Mouse (Mus musculus): ENCODE results near the gene Dhx30. TPM values are rescaled to one million over a fixed set of nuclear protein-coding genes. Genes with fewer than 3 reads are reported as not detected.
"Not testable (repeated sequence)": the region's sequence is repeated elsewhere in the genome, so short reads cannot be mapped to it uniquely, and the experiment has no call there.

Dhx30 gene
- total RNA-seq (2021) = 10 to 100 TPM; 28.2 to 35.5 TPM
- long read RNA-seq, experiment 1, full-length matches to known transcripts = 41 of 68 reads
- long read RNA-seq, experiment 1, partial matches to known transcripts = 9 of 68 reads
- long read RNA-seq, experiment 1, other reads (novel, unspliced or antisense) = 18 of 68 reads
- long read RNA-seq, experiment 2, full-length matches to known transcripts = 42 of 62 reads
- long read RNA-seq, experiment 2, partial matches to known transcripts = 5 of 62 reads
- long read RNA-seq, experiment 2, other reads (novel, unspliced or antisense) = 15 of 62 reads

- TF ChIP-seq CTCF (IDR thresholded peaks at IDR 0.05) = no peak
- intact Hi-C loops (cut with DNase I) = loop anchor here (10.0 kb wide), 1 partner anchor 187 kb away; the partner anchor contains the start of gene Elp6
- no peak for DNase-seq
- peak within 1 kb of the TSS; percentile 97 for H3K4me3 ChIP-seq
- peak within 1 kb of the TSS; percentile 92 for H3K27ac ChIP-seq
Measured at GRCm38 (mm10) chr9:110117779-110118139, at the start of gene Dhx30. Gene Dhx30, minus strand, starts transcription at chr9:110117830.

DNA sequence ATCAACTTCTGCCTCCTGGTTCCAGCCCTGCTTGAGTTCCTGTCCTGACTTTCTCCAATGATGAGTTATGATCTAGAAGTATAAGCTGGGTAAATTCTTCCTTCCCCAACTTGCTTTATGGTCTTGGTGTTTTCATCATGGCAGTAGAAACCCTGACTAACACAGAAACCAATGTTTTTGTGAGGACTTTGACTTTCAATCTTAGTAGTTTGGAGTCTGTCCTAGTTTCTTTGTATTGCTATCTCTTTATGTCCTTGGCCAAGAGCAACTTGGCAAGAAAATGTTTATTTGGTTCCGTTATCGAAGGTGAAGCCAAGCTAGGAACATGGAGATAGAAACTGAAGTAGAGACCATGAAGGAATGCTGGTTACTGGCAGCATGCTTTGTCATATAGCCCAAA is 45.4 kb upstream of the Dhx30 start:
- no peak for TF ChIP-seq CTCF (IDR thresholded peaks at IDR 0.05)
- no peak for DNase-seq
- intact Hi-C loops (cut with DNase I) = no loop called here

GRCm38 (mm10) chr9:110162441-110162840 is 44.8 kb upstream of the Dhx30 start:
- no peak overlapping the region for H3K4me3 ChIP-seq
- H3K27ac ChIP-seq = peak overlapping the region; percentile 44
- intact Hi-C loops (cut with DNase I) = no loop called here
- TF ChIP-seq CTCF (IDR thresholded peaks at IDR 0.05) = no peak
- peak; percentile 23 for DNase-seq

More for the DNA sequence above, 45.4 kb upstream of the Dhx30 start:
- Histone ChIP-seq H3K27ac (no peak overlapping the region; the same call in 1 of the 2 replicates), H3K4me3 (no peak overlapping the region)

DNA sequence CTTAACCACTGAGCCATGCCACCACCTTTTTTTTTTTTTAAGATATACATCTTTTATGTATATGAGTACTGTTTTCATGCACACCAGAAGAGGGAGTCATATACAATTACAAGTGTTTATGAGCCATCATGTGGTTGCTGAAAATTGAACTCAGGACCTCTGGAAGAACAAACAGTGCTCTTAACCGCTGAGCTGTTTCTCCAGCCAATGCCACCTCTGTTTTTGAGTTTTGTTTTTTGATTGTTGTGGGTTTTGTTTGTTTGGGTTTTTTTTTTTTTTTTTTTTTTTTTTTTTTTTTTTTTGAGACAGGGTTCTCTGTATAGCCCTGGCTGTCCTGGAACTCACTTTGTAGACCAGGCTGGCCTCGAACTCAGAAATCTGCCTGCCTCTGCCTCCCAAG is 42.9 kb upstream of the Dhx30 start:
- intact Hi-C loops (cut with DNase I); DNase-seq; H3K27ac ChIP-seq; H3K4me3 ChIP-seq: not testable (repeated sequence)

DNA sequence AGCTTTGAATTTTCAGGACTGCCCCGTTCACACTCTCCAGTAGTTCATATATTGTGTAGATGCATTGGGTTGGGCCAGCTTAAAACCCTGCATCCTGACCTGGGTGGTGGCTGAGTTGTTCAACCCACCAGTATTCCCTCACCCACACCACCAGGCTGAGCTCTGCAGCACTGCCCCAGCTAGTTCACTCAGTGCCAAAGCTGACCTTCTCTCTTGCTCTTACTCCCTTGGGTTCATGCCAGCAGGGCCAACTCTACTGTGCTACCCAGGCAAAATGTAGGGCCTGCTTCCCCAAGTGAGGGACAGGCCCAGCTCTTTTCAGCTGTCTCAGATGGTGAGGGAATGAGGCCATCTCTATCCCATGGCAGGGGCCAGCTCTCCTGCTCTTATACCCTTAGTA is 41.4 kb upstream of the Dhx30 start:
- peak; percentile 21 for DNase-seq
- no peak for TF ChIP-seq CTCF (IDR thresholded peaks at IDR 0.05)
- intact Hi-C loops (cut with DNase I) = no loop called here
- no peak overlapping the region for H3K4me3 ChIP-seq
- no peak overlapping the region for H3K27ac ChIP-seq

DNA sequence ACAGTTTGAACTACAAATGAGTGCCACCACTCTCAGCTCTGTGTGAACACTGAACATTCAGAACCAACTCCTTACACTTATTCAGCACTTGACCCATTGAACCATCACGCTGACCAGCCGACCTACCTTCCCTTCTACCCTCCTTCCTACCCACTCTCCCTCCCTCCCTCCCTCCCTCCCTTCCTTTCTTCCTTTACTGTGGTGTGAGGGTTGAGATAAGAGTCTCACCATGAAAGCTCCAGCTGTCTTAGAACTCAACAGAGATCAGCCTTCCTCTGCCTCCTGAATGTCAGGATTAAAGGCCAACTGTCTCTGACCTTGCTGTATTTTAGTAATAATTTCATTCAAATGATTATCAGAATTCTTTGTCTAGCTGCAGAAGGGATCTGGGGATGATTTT is 31.0 kb upstream of the Dhx30 start:
- Histone ChIP-seq H3K27ac (no peak overlapping the region), H3K4me3 (no peak overlapping the region)
- intact Hi-C loops (cut with DNase I) = no loop called here
- TF ChIP-seq CTCF (IDR thresholded peaks at IDR 0.05) = no peak
- DNase-seq = no peak

DNA sequence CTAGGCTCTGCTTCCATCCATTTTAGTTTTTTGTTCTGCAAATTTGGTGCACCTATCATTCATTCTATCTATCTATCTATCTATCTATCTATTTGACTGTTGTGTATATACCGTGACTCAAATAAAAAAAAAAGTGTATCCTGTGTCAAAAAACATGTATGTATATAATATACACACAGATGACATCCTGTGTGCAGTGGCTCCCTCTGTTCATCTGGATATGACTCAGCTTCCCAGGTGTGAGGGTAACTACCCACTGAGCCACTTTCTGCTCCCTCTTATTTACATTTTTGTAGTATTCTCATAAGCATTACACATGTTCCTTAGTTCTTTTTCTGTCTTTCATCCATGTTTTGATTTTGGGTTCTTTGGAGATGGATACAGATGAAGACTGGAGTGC is 24.5 kb upstream of the Dhx30 start:
- no peak for DNase-seq
- no peak overlapping the region for H3K4me3 ChIP-seq
- TF ChIP-seq CTCF (IDR thresholded peaks at IDR 0.05) = no peak
- intact Hi-C loops (cut with DNase I) = no loop called here
- H3K27ac ChIP-seq = no peak overlapping the region

- H3K4me3 ChIP-seq = no peak overlapping the region
- no peak for DNase-seq
- intact Hi-C loops (cut with DNase I) = no loop called here
- H3K27ac ChIP-seq = no peak overlapping the region
- TF ChIP-seq CTCF (IDR thresholded peaks at IDR 0.05) = no peak
Measured at GRCm38 (mm10) chr9:110139119-110139518, 21.5 kb upstream of the Dhx30 start.

- DNase-seq = no peak
- peak; percentile 37 for TF ChIP-seq CTCF (IDR thresholded peaks at IDR 0.05)
- H3K27ac ChIP-seq = no peak overlapping the region
- H3K4me3 ChIP-seq = no peak overlapping the region
- intact Hi-C loops (cut with DNase I) = no loop called here
Measured at GRCm38 (mm10) chr9:110134176-110134575, 16.5 kb upstream of the Dhx30 start.

GRCm38 (mm10) chr9:110132921-110133320 is 15.3 kb upstream of the Dhx30 start:
- DNase-seq = no peak
- Histone ChIP-seq H3K27ac (no peak overlapping the region), H3K4me3 (peak overlapping the region; percentile 94)
- no peak for TF ChIP-seq CTCF (IDR thresholded peaks at IDR 0.05)
- intact Hi-C loops (cut with DNase I) = no loop called here

GRCm38 (mm10) chr9:110132201-110132605 is 14.6 kb upstream of the Dhx30 start:
- DNase-seq = no peak
- Histone ChIP-seq H3K4me3 (peak overlapping the region; percentile 94), H3K27ac (peak overlapping the region; percentile 89)
- TF ChIP-seq CTCF (IDR thresholded peaks at IDR 0.05) = no peak
- intact Hi-C loops (cut with DNase I) = no loop called here

- peak; percentile 100 for DNase-seq
- peak overlapping the region; percentile 89 for H3K27ac ChIP-seq
- intact Hi-C loops (cut with DNase I) = no loop called here
- no peak for TF ChIP-seq CTCF (IDR thresholded peaks at IDR 0.05)
- peak overlapping the region; percentile 94 for H3K4me3 ChIP-seq
Measured at GRCm38 (mm10) chr9:110131525-110132197, 14.0 kb upstream of the Dhx30 start.

DNA sequence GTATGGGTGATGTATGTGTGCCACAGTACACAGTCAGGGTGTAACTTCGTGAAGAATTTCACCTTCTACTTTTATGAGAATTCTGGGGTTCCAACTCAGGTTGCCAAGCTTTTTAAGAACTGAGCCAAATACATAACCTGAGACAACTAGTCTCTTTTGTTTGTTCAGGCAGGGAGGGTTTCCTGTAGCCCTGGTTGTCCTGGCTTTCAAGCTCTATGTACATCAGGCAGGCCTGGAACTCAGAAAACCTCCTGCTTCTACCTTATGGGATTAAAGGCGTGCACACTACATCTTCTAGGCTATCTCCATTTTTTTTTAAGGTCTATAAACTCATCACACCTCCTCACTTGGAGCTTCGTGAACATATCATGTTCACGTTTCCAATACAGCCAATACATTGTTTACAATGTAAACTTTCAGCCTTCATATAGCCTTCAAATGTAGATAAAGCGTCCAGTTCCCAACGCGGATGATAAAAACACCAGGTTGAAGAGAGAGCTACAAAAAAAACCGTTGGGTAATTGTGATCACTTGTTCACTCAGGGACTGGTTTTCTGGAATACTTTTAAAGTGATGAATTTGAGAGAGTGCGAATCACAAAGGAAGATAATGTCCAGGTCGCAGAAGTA is 13.4 kb upstream of the Dhx30 start:
- no peak for TF ChIP-seq CTCF (IDR thresholded peaks at IDR 0.05)
- intact Hi-C loops (cut with DNase I) = no loop called here

DNA sequence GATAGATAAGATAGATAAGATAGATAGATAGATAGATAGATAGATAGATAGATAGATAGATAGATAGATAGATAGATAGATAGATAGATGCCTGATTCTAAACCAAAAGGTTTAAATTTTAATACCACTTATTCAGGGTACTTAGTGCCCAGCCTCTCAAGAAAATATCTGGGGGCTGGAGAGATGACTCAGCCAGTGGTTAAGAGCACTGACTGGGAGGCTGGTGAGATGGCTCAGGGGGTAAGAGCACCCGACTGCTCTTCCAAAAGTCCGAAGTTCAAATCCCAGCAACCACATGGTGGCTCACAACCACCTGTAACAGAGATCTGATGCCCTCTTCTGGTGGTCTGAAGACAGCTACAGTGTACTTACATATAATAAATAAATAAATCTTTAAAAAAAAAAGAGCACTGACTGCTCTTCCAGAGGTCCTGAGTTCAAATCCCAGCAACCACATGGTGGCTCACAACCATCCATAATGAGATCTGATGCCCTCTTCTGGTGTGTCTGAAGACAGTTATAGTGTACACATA is 6.4 kb upstream of the Dhx30 start:
- H3K4me3 ChIP-seq; H3K27ac ChIP-seq; intact Hi-C loops (cut with DNase I); DNase-seq: not testable (repeated sequence)

More for the DNA sequence above, 13.4 kb upstream of the Dhx30 start:
- no peak for DNase-seq
- Histone ChIP-seq H3K27ac (peak overlapping the region; percentile 89), H3K4me3 (peak overlapping the region; percentile 94)
